Mouse (Mus musculus): ENCODE measurements around the gene Ccr9.
"Not testable (repeated sequence)": the region's sequence is repeated elsewhere in the genome, so short reads cannot be mapped to it uniquely, and the experiment has no call there.

The Ccr9 gene

DNA sequence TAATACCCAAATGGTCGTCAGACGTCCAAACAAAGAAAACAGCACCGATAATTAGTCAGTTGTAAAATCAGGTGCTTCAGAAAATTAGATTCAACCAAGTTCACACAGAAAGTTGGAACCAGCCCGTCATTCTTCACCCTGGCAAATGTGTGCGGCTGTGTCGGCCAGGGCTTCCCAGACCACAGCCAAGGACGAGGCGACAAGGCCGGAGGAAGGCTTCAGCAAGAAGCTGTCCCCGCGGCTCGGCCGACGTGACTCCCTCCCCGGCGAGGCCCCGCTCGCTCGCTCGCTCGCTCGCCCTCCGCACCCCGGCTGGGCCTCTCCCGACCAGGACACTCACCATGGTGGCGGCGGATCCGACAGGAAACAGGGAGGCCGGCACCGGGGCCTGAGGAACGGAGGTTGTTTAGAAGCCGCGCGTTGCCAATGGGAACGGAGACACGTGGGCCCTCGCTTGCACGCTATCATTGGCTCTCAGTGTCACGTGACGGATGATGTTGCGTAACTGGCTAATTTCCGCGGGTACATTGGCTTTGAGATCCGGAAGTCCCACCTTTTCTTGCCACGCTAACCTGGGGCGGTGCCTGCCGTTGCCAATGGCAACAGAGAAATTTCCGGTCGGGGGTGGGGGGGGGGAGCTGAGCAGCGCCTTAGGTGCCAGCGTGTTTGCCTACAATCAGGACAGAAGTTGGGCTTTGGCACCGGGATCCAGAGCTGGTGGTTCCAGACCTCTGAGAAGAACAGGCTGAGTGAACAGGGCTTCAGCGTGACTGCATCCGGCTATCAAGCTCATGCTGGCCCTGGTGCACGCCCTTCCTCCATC, 39.2 kb downstream of the Ccr9 start, which contains the start of gene Lztfl1:
Gene Lztfl1 (minus strand): TSS at position 512 of the 823 bp plus-strand sequence.
- DNase-seq = peak; percentile 98

DNA sequence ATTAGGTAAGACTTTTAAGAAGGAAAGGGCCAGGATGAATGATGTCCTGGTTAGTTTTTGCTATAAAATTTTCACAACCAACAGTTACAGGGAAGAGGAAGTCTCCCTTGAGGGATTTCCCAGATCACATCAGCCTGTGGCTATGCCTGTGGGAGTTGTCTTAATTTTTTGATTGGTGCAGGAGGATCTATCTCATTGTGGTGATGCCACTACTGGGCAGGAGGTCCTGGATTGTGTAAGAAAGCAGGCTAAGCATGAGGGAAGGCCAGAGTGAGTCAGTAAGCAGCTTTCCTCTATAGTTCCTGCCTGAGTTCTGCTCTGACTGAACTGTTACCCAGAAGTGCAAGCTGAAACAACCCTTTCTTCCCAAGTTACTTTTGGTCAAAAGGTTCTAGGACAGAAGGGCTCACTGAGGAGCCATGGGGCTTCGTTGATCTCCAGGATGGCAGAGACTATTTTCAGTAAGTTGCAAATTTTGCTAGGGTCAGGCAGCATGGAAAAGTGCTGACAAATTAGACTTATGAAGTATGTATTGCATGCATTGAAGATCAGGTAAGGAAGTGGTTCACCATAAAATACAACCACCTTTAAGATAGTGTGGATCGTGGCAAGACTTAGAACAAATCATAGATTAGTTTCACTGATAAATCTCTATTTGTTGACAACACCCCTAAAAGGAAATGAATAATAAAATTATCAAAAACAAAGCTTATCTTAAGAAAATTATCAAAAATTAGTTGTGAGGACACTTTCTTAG, 44.7 kb downstream of the Ccr9 start:
- DNase-seq = no peak

DNA sequence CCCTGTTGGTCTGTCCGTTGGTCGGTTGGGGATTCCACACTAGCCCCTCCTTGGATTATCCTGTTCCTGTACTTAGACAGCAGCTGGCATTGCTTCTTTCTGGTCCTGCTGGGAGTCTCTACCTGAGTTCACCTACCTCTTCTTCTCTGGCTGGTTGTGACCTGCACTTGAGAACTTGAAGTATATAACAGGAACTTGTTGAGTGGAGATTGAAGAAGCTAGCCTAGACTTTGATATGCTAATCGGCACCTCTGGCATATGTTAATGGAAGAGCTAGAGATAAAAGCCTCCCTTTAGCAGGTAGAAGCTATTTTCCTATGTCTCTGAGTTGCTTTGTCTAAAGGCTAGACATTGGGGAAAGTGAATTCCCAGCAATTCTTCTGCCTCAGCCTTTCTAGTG, 53.0 kb downstream of the Ccr9 start:
- DNase-seq = no peak

DNA sequence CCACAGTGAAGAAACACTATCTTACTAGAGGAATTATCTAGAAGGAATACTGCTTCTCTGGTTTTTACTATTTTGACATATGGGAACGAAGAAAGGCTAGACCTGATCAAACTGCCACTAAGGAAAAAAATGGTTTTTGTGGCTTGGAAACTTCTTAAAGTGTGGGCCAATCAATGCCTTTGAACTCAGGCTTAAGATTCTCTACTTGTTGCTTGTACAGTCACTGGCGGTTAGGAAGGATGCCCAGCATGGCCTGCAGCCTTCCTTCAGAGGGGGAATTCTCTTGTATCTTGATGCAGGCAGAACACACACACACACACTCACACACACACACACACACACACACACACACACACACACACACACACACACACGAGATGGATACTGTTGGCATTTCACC, 55.9 kb downstream of the Ccr9 start:
- DNase-seq = no peak

DNA sequence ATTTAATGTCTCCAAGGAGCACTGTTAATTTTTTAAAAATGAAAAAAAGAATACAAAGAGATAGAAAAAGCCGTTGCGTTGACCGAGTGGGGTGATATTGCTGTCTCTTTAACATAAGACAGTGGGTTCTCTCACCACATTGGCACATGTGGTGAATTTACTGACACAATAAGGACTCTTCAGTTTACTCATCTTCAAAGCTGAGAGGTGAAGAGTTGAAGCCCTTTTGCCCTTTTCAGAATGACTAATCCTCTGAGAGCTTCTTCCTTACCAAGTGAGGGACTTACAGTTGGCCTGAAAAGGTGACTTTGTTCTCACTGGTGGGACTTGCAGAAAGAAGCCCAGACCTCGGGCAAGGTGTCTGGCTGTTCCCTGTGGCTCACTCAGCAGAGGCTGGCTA, 62.6 kb downstream of the Ccr9 start:
- DNase-seq = no peak

DNA sequence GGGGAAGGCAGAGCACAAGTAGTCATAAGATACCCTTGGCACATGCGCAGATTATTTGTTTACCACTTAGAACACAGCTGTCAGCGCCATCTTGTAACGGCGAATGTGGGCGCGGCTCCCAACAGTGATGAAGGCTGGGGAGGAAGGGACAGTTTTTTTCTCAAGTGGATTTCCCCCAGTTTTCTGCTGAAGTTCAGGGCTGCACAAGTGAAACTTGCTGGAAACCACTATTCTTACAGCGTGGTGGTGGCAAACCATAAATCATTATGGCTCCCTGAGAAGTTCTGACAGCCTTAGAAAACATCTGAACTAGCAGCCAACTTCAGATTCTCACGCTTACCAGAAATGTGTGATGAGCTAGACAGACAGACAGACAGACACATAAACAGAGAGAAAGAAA, 71.4 kb downstream of the Ccr9 start:
- not testable (repeated sequence) for DNase-seq

DNA sequence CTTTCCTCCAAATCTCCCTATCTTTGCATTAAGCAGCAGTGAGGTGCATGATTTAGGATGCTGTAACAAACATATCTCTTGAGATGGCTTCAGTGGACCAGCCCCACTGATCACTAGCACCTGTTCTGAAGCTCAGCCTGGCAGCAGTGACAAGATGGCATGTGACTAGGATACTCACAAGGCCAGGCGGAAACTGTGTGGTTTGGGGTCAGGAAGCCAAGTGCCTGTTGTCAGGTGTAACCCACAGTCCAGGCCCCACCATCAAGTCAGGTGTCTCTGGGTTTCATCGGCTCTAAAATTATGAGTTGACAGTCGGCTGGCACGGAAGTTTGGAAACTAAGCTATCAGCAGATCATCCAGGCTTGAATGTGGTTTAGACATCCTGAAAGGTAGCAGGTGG, 76.1 kb downstream of the Ccr9 start:
- DNase-seq = no peak

DNA sequence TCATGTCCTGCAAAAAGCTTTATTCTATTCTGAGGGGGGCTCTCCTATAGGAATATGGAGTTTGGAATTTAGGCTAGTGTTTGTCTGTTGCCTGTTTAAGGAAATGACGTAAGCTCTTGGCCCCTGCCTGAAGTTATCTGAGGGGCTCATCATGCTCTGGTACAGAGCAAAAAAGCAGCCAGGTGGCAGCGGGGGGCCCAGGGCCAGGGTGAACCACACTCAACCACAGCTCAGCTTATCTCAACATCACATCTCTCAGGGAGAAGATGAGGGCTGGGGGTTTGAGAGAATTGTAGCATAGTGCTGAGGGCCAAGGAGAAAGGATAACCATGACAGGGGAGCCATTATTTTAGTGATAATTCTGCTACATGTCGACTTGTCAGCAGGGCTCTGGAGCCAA, 78.5 kb downstream of the Ccr9 start:
- DNase-seq = no peak

DNA sequence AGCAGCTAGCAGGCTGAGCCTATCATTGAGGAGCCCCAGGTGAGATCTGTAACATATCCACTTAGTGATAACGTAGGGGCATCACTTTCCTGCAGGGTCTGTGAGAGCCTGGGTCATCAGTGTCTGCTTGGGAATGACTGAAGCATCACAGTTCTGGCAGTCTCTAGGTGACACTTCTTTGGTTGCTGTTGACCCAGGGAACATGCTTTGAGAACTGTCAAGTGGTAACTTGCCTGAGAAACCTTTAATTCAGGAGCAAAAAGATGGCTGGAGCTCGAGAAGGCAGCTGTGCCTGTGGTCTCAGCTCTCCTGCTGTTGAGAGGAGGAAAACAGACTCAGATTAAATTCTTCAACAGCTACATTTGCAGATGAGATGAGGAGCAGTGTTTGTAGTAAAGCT, 79.1 kb downstream of the Ccr9 start:
- DNase-seq = no peak

DNA sequence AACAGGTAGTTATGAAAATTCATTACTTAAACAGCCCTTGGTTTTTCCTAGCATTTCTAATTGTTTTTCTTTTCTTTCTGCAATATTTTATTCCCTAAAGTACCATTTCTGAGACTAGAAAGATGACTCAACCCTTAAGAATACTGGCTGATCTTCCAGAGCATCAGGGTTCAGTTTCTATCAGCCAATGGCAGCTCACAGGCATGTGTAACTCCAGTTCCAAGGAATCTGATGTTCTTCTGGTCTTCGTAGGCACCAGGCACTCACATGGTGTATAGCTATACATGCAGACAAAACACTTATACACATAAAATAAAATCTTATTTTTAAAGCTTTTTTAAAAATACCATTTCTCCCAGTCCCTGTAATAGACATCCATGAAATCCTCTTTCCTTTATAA, 79.9 kb downstream of the Ccr9 start:
- no peak for DNase-seq

DNA sequence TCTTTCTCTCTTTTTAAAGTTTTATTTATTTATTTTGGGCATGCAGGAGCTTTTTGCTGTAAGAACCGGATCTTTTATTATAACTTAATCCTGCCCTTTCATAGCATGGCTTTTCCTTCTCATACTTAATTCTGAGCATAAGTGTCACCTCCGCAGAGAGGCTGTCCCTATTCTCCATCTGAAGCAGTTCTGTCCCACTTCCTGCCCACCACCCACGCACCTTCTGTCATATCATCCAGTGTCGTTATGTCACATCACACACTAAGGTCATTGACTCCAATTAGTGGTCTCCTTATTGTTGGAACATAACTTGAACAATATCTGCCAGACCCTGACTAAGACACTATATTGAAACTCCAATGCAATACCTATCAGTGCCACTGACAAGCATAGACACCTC, 80.4 kb downstream of the Ccr9 start:
- no peak for DNase-seq

DNA sequence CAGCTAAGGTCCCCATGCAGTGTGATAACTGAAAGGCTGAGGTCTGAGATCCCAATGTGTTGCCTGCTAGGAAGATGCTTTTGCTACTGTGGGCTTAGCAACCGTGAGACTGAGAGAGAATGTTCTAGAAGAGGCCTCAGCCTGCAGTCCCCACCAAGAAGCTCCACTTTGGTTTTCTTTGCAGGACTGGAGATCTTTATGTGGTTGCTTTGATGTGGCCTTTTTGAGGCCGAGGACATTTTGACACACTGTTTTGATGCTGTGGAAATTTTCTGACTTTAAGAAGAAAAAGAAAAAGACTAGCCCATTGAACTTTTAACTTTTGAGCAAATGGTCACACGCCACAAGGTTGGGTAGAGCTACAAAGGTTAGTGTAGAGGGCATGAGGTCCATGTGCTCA, 82.6 kb downstream of the Ccr9 start:
- no peak for DNase-seq

DNA sequence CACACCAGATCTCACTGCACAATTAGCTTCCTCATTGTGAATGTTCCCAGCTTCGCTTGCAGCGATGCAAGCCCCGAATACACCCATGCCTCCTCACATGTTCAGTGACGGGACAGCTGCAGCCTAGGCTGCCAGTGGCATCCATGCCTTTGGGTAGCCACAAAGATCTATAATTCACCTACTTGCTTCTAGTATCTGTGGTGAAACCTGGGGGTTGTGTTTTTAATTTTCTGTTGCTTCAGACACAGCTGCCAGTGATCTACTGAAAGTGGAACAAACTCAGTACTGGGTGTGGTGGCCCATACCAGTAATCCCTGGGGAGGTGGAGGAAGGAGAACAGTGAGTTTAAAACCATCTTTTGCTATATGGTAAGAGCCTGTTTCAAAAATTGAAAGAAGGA, 84.6 kb downstream of the Ccr9 start:
- DNase-seq = no peak

DNA sequence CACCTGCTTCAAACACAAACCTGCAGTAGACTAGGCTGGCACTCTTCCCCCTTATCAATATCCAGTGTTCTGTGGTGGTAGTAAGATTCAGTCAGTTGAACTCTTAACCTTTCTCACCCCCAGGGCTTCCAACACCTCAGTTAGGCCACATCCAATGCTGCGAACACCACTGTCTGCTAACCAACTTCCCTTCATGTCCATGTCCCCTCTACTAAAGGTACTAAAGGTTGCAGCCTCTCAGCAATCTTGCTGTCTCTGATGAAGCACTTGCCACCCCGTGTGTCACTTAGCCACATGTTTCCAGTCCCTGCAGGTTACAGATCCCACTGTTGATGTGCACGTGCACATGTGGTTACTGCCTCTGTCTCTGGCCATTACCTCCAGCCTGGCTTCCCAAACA, 85.5 kb downstream of the Ccr9 start:
- DNase-seq = no peak

DNA sequence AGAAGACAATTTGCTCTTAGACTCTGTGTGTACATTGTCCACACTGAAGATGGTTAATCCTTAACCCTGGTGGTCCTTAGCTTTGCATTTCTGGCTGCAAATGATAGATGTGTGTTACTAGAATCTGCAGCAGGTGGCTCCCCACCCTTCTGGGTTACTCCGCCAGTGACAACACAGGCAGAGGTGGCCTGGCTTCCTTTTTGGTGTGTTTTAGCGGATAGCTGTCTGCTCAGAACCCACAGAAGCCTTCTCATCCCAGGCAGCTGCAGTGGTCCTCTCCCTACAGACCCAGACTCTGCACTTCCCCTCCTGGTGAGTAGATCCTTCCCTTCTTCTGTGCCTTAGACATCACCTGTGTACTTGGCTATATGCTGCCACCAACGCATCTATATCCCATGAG, 88.8 kb downstream of the Ccr9 start:
- no peak for DNase-seq

DNA sequence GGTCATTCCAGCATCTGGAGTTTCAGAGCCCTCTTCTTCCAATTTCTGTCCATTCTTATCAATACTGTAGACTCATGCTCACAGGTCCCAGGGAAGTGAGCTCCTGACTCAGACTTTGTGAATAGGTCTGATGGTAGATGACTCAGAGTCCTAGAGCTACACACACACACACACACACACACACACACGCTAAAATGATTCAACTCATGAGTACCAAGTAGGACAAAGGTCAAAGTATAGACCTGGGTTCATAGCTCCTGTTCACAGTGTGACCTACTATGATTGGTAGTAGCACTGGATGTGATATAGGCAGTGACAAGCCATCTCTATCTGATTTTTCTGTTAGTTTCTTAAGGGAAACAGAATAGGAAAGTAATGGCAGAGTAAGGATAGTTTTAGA, 90.2 kb downstream of the Ccr9 start:
- DNase-seq = no peak

DNA sequence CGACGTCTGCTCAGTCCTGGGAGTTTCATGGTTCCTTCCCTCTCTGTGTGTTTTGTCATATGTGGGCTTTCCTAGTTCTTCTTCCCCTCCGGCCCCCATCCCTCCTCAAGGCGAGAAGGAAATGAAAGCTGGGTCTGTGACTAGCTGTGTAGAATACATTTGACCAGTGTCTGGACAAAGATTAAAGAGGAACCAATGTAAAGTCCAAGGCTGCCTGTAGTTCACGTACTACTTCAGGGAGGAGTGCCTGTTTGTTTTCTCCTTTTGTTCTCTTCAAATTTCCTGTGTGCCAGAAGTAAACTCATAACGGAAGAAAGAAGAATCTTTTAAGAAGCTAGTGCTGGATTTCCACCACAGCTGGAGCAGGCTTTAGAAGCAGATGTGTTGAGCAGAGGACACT, 91.3 kb downstream of the Ccr9 start:
- no peak for DNase-seq

DNA sequence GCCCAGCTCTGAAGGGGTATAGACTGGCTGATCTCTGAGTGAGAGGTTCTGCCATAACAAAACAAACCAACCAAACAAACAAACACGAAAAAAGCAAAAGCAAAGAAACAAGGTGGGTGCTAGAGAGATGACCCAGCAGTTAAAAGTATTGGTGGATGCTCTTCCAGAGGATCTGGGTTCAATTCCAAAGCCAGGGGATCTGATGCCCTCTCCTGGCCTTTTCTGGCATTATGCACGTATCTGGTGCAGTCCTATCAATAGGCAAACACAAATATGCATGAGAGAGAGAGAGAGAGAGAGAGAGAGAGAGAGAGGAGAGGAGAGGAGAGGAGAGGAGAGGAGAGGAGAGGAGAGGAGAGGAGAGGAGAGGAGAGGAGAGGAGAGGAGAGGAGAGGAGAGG, 95.1 kb downstream of the Ccr9 start:
- DNase-seq = not testable (repeated sequence)

DNA sequence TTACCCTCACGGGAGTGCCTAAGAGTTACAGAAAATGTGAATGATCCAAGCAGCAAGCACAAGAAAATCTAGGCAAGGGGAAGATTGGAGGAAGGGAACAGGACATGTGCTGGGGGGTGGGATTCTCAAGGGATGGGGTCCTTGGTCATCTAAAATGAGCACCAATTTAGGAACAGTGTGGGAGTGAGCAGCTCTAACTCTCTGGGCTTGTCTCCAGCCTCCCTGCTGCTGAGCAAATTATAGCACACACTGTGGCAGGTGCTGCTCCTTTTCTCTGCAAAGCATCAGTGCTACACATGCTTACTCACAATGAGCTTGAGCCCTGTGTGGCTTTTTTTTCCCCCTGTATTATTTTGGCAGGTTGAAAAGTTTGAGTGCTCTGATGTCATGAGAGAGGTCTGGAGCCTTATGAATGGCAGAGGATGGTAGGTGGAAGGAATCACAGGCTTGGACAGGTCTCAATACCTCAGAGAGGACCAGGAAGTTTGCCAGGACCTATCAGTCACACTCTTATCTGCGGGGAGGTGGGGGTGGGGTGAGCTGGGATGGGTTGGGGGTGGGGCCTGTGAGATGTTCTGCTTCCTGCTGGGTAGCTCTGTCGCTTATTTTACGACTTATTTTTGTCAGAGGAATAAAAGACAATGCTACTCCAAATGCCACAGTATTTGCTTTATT, 110.8 kb downstream of the Ccr9 start:
- no peak for DNase-seq

DNA sequence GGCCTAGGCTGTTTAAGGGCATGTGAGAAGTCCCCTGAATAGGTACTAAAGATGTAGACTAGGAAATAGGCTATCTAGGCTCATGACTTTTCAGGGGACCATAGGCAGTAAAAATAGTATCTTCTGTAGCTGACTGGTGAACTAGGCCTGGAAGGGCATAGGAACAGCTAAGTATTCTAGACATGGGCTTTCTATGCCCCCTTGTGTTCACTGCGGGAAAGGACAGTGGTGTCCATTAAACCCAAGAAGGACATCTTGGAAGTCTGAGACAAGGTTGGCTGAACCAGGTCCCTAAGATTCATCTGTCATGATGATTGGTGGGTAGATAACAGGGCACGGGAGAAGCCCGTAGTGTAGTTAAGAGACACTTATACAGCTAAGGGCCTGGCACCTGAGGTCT, 117.9 kb downstream of the Ccr9 start:
- DNase-seq = peak; percentile 34

DNA sequence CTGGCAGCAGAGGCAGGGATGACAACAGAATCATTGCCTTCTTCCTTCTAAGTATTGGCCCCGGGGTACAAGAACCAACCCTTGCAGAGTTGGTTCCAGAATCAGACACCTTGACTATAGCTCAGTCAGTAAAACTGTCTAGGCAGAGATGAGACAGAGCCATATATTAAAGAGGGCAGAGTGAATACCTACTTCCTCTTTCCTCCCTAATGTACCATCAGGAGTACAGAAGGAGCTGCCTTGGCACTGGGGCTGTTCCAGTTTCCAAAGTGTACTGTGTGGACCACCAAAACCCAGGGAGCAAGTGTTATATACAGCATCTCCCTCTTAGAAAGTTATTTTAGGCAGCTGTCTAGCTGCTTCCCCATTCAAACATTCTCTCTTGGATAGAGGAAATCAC, 123.3 kb downstream of the Ccr9 start:
- no peak for DNase-seq

DNA sequence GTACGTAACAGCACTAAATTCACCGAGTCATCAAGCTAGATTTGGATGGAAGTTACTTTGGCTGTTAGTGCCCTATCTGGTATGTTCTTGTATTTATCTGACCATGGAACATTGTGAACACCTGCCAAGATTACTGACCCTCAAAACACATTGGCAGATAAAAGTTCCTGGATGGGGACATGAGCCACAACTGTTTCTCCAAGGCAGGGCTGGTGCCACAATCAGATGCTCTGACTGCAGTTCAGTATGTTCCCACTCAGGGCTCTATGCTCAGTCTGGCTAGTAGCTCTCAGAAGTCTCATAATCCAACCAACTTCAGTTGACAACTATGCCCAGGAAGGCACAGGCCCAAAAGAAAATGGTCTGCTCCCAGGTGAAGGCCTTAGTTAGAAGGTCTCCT, 124.2 kb downstream of the Ccr9 start:
- DNase-seq = no peak

DNA sequence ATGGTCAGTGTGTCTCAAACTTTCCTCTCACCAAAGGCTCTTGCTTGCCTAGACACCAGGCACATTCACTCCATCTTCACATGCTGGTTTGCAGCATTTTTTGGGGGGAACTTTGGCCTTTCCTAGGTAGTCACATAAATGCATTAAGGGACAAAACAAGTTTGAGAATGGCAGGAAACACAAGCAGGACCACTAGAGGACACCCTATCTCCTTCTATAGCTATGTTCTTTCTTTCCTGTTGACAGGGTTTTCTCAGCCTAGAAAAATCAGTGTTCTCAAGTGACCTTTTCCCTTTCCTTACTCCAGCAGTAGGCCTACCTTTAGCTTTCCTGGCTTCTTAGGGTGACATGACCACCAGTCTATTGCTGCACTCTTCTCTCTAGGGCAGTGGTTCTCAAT, 124.7 kb downstream of the Ccr9 start:
- no peak for DNase-seq

DNA sequence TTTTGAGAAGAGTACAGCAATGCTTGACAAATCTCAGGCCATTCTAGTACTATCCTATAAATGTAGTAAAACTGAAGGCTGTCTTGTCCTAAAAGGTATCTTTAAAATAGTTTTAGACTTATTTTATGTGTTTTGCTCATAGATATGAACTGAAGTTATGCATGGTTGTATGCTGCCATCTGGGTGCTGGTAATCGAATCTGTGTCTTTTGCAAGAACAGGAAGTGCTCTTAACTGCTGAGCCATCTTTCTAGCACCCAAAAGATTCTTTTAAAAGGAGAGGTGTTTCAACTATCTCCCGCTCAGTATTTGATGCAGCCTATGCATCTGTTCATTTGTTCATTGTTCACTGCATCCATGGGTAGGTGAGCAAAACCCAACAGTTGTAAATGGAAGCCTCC, 127.0 kb downstream of the Ccr9 start:
- no peak for DNase-seq

All from cerebellum, adult 9-10 months (tissue).